Mouse (Mus musculus): ENCODE data around the gene Tmem87a.

DNA sequence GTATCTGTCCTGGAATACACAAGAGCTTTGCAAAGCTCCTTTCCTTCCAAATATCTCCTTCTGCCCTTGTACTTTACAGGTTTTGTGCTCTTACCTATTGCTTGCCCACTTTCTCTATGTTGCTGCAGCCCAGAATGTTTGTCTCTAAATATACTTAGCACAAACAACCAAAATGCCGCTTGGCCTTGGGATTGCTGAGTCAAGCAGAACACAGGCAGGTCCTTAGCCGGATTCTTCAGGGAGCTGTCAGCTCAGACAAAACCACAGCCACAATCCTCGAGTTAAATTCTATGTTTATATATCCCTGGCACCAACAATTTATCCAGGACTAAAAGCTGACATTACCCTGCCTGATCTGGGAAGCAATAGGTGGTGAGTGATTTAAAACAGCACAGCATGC lies 14.5 kb downstream of the Tmem87a start:
- no peak for TF ChIP-seq CTCF (IDR thresholded peaks at IDR 0.05)
- no peak for TF ChIP-seq EP300 (IDR thresholded peaks at IDR 0.05)

All from lung, postnatal 0 days (tissue).